Mouse (Mus musculus) cerebellum, adult 18-20 months (tissue): ENCODE measurements around the gene Cib1.

Source experiments
- DNase-seq, 2 experiments: peaks; one replicate each; pipeline ENCODE4 v3.0.0; 2021

Cib1 gene

DNA sequence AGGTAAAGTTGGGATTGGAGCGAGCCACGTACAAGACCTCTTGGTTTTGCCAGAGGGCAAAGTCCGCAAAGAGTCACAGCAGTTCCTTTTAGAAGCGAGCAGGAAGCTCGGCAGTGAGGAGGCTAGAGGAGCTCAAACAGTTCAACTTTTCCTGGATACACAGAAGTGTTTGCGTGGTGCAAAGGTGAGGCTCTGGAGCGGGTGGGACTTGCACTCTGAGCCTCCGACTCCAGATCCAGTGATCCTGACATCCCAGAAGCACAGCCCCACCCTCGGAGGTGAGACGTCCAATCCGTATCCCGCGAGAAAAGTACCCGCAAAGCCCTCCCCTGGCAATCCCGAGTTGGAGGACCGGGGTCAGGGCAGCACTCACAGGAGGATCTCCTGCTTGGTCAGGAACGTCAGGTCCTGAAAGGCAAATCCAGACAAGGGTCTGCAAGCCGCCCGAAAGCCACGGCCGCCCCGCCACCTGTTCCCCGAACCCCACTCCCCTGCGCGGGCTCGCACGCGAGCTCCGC is 583 bp downstream of the Cib1 start:
- peak in 1 of 2 experiments; percentile 58 for DNase-seq

DNA sequence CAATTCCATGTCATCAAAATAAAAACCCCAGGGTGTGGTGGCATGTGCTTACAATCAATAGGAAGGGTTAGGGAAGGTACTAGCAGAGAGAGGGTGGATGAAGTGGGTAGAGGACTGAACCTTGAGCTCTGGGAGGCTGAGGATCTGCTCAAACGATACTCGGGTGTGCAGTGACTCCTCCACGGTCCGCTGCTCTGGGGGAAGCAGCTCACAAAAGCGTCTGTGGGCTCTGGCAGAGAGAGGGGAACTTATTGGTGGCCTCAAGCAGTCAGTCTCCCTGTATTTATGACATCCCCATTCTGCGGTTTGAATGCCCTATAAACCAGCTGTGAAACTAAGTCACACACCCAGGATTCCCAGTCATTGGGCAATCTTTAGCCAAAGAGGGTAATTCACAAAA is 2.4 kb downstream of the Cib1 start:
- DNase-seq, result no peak

DNA sequence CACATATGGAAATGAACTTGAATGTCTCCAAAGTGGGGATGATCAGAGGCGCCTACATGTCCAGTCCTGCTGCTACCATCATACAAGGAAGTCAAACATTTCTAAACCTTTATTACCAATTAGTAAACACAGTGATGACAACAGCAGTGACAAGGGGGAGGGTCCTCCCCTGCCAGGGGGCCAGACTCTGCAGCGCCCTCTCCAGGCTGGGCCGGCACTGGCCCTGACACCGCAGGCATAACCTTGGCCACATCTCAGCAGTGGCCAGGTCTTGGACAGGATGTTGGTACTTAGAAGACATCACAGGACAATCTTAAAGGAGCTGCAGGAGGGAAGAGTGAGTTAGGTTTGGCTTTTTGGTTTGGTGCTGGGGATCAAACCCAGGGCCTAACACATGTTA is 5.5 kb downstream of the Cib1 start:
- DNase-seq, result no peak

DNA sequence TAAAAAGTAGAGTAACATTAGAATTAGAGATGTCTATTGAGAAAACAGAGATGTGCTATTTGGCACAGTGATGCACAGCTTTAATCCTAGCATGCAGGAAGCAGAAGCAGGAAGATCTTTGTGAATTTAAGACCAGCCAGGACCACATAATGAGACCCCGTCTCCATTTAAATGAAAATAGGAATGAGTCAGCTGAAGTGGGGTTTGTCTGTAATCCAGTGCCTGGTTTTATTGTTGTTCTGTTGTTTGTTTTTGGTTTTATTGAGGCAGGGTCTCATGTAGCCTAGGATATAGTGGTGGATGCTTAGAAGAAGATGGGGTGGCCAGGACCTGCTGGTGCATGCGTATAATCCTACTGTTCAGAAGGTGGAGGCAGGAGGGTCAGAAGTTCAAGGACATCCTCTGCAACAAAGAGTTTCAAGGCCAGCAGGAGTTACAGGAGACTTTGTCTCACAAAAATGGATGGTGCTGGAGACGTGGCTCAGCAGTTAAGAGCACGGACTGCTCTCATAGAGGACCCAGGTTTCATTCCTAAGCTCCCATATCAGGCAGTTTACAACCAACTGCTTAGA is 11.3 kb downstream of the Cib1 start:
- no peak for DNase-seq

DNA sequence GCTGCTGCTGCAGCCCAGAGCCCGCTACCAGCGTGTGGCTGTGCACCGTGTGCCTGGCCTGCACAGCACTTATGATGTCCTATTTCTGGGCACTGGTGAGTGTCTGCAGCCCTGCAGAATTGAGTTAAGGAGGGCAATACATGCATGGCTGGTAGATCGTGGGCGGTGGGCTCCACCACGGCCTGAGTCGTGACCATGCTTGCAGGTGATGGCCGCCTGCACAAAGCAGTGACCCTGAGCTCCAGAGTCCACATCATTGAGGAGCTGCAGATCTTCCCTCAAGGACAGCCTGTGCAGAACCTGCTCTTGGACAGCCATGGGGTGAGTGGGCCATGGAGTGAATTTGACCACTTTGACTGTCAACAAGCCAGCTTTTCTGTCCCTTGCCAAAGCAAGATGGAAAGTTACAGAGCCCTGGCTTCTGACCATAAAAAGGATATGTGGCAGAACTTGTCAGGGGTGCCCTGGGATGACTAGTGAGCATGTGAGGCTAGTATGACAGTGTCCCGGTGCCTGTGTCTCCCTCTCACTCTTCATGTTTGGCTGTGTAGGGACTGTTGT is 12.3 kb downstream of the Cib1 start:
- DNase-seq, result no peak

DNA sequence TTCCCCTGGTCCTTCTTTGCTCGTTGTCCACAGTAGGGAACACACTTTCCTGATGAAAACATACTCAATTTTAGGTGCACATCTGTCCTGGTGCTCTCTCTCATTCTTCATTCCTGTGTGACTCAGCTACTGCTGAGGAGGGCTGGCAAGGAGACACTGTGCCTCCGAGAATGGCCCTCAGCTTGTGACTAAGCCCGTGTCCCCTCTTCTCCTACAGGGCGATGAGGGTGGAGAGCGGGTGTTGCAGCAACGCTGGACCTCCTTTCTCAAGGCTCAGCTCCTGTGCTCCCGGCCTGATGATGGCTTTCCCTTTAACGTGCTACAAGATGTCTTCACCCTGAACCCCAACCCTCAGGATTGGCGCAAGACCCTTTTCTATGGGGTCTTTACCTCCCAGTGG is 13.9 kb downstream of the Cib1 start:
- DNase-seq, result no peak

- DNase-seq, result peak in 1 of 2 experiments; percentile 33
Measured at GRCm38 (mm10) chr7:80216566-80216965, 16.0 kb downstream of the Cib1 start.

- DNase-seq, result peak; percentile 77 to 87
Measured at GRCm38 (mm10) chr7:80215398-80215797, 17.2 kb downstream of the Cib1 start.

DNA sequence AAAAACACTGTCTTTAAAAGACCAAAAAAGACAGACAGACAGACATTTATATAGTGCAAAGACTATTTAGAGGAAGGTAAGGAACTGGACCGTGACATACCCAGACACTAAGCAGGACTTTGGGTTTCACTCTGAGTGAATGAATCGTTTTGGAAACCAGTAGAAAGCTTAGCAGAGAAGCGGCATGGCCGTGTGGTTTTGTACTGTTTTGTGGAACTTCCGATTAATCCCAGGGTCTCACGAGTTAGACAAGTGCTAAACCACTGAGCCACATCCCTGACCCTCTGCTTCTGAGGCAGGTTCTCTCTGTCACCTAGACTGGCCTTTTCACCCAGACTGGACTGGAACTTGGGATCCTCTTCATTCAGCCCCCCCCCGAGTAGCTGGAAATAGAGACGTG is 18.2 kb downstream of the Cib1 start:
- DNase-seq, result no peak

DNA sequence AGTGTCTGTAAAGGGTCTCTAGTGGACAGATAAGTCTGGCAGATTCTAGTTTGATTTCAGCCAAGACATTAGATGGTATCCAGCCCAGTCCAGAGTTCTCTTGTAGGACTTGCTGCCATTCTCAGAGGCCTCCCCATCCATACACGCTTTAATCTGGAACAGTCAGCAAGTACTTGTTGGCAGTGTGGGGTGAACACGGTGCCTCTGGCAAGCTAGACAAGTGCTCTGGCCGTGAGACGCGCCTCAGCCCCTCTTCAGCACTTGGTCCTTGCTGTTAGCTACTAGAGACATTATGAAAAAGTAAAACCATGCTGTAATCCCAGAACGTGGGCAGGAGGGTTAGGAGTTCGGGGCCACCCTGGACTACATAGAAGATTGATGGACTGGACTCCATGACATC is 19.0 kb downstream of the Cib1 start:
- no peak for DNase-seq

- DNase-seq, result no peak
Measured at GRCm38 (mm10) chr7:80210982-80211381, 21.6 kb downstream of the Cib1 start.

DNA sequence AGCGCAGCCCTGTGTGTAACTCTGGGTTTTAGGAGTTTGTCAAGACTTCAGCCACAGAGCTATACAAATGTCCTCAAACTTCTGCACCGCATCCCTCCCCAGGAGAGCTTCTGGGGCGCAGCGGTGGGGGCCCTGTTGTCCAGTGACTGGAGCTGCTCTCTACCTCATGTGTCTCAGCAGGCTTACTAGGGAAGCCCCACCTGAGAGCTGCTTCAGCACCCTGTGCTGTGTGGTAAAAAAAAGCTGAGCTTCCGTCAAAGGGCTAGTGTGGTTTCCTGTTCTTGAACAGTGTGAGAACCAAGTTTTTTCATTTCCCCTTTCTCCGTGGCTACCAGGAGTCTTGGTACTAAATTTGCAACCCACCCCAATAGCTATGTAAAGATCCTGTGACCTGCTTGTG is 22.9 kb downstream of the Cib1 start:
- DNase-seq, result no peak

DNA sequence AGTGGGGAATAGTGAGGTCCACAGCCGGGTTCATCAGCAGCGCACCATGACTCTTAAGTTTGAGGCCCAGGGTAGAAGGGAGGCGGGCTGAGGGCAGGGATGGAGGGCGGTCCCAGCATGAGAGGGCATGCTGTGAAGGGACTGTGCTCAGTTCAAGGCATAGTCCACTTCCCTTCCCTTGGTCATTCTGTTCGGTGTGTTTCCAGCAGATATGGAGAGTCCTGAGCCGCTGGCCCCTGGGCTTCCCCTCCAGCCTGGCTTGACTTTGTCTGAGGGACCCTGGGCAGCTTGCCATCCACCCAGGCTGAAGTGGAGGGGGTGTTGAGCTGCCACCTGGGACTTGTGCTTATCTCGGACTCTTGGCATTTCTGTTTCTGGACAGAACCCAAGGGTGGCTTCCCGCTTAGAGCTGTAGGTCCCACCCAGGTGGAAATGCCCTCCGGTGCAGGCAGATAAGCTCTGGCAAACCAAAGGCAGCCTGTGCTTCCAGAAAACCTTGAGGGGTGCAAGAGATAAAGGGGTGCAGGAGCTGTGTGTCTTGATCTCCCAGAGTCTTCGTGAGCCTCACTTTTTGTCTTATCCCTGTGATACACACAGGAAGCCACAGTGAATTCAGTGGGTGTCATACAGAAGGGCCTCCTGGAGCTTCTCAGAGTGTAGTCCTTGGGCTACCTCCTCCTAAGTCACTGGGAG is 23.7 kb downstream of the Cib1 start:
- DNase-seq, result no peak

DNA sequence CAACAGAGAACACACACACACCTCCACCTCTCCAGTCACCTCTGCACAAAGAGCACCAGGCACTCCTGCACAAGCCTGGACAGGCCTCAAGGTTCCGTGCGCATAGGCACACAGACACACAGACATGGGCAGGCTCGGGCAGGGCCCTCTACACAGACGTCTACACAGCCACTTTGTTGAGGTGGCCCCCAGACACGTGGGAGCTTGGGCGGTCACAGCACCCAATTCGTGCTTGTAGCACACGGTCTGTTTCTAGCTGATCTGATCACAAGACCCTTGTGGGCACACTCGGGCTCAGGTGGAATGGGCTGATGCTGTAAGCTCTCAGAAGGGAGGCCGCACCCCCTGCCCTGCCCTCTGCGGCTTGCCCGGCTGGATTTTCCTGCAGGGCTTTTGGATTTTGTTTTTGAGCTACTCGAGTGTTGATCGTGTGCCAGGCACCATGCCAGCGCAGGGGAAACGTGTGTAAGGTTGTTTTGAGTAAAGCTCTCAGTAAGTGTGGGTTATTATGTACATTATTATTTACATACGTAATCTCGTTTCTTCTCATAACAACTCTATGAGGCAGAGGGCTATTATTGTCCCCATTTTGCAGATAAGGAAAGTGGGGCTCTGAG is 24.5 kb downstream of the Cib1 start:
- DNase-seq, result no peak

- no peak for DNase-seq
Measured at GRCm38 (mm10) chr7:80207314-80207731, 25.3 kb downstream of the Cib1 start.

DNA sequence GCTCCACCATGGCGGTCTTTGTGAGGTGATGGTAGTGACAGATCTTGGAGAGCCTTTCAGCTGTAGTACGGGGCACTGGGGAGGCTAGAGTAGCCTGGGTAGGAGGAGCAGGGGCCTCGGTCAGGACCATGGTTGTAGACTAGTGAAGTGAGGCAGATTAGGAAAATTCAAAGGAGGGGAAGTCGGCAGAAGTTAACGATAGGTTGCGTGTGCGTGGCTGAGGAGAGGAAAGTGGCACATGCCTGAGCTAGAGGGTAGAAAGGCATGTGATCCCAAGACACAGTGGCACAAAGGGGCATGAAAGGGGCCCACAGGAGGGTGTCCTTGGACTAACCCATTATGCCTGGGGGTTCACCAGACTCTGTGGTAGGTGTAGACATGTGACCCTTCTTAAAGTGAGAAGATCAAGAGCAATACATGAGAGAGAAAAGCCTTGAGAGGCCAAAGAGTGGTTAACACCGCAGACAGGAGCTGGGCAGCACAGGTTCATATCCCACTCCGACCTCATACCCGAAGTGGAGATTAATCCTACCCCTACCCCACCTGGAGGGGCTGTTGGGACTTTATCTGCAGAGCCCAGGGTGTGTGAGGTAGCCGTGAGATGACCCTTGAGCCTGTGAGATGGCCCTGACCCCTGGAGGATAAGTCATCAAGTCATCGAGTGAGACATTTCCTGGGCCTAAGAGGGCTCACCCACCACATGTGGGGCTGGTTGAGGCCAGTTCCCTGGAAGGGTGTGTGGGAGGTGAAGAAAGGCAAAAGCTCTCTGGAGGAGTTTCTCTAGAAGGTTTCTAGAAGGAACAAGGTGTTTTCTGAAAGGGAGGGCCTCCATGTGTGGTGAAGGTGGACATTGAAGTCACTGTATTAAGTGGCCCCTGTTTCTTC is 26.7 kb downstream of the Cib1 start:
- no peak for DNase-seq

DNA sequence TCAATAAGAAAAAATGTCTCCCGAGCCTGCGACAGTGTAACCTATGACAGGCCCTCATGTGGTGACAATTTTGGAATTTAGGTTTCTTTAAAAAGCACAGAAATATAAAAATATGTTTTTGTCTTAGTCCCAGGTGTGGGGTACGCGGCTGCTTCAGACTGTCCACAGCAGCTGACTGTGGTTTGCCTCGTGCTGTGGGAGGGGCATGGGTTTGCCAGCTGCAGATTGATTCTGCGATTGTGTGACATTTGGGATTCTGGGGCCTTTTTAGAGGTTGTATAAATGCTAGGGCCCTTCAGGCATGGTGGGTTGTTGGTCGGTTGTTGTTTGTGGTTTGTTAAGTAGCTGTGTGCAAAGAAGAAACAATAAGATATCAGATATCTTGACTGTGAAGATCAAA is 27.7 kb downstream of the Cib1 start:
- DNase-seq, result no peak

GRCm38 (mm10) chr7:80204362-80204761 is 28.3 kb downstream of the Cib1 start:
- no peak for DNase-seq

DNA sequence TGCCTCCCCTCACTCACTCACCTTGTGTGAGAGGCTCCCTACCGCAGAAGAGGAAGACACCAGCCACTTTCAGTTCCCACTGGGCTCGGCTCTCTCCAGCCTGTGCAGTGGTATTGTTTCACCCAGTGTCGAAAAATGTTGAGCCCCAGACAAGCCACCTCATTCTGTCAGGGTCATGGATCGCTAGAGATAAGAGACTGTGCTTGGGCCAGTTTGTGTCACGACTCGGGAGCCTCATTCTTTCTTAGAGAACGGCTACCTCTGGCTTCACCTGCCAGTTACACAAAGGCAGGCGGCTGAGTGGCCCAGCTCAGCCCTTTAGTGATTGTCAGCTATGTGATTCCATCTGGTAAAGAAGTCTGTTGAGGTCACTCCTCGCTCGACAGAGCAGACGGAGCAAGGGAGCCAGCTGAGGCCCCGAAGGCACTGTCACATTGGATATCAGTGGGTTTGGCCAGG is 28.9 kb downstream of the Cib1 start:
- no peak for DNase-seq

DNA sequence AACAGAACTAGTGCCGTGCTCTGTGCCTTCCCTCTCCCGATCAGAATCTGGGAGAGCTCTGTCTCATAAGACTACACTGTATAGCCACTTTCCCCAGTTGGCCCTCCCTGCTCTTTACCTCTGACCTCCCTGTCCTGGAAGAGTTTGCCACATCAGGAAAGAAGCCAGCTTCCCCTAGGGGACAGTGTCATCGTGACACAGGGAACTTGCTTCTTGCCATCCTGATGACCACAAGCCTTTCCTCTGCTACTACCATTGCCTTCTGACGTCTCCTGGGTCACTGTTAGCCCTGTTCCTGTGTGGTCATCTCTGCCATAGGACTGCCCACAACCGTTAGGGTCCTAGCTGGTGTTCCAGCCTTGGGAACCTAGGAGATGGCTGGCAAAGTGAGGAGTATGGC is 29.7 kb downstream of the Cib1 start:
- DNase-seq, result no peak

GRCm38 (mm10) chr7:80201888-80202540 is 30.6 kb downstream of the Cib1 start:
- no peak for DNase-seq

GRCm38 (mm10) chr7:80200963-80201539 is 31.6 kb downstream of the Cib1 start:
- no peak for DNase-seq
